Mouse (Mus musculus) liver, adult 2 months (tissue): ENCODE measurements around the gene Usp40.

Experiments used
- CTCF ChIP-seq: fragments of 200-500 bp; IDR thresholded peaks from 2 replicates; pipeline ENCODE4 v1.5.1; 2011; ENCODE audit warnings: low read depth, low read length, control low read depth
- POLR2A ChIP-seq: fragments of 200-500 bp; IDR thresholded peaks from 2 replicates; pipeline ENCODE4 v1.6.1; 2011; ENCODE audit warnings: low read length, control low read depth; ENCODE audit not compliant: insufficient read depth; ENCODE audit errors: extremely low read depth

DNA sequence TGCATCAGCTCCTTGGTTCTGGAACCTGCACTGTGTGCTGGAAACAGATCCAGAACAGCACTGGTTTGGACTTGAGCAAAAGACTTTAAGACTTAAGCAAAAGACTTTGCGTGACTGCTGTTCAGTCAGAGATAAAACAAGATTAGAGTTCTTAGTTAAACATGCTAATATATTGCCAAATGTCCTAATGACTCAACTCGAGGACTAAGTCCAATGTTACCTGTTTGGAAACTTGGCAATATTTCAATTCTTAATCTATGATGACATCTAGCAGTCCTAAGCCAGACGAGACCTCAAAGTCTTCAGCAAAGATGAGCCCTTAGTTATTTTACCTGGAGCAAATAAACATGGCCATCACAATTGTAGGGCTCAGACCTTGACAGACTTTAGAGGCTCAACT lies 5.4 kb upstream of the Usp40 start:
- TF ChIP-seq POLR2A (no peak), CTCF (no peak)
